ENCODE assay signal across 10 mouse cellular contexts in the genomic region with DNA sequence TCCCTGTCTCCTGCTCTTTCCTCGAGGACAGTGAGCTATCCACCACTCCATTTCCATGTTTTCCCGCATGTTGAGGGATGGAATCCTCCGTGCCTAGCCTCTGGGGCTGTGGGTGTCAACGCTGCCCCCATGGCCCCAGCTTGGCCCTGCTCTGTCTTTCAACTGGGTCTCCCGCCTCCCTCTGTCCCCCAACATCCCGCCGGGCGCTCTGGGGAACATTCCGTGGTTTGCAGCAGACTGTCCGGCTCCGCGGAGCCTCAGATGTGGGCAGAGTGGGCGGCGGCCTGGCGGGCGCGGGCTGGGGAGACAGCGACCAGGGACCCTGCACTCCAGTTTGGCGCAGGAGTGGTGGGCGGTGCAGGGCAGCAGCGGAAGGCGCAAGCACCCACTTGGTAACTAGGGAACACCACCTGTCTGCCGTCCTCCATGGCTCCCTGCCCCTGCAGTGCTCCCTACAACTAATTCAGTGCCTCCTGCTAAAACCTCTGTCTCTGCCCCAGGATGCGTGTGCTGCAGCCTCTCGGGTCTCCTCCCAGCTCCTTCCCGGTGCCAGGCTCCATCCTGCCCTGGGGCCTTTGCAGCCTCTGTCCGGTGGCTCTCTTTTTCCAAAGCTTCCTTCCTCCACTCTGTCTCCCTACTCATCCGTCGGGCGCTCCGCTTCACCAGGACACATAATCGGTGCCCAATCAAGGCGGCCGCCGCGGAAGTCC. TPM values are rescaled to one million over a fixed set of nuclear protein-coding genes. Genes with fewer than 3 reads are reported as not detected.
DNase-seq lines count a peak whose midpoint lies in the region; ATAC-seq lines count a peak whose summit lies in the region.
"Had no signal": no experiment of that assay in that cellular context is flagged by ENCODE, and none has a peak within 500 bp of the region (broad histone marks: within the 10 kb centered on the region; RNA-seq: fewer than 3 reads in every experiment).

No protein-coding gene starts in this region.

- H3K4me1 ChIP-seq in heart, embryonic 15.5 days (replicated peaks): peaks cover 11% of the 10 kb centered on the region
- H3K4me1 ChIP-seq in megakaryocyte, embryonic 14.5 days: peaks cover 33% of the 10 kb centered on the region
- peaks cover 10% of the 10 kb centered on the region; the same call in 1 of the 2 replicates for H3K4me1 ChIP-seq in limb, embryonic 13.5 days

- H3K4me3 ChIP-seq in heart, embryonic 15.5 days: peak overlapping the region; percentile 8; the same call in 1 of the 2 replicates
- peak overlapping the region; percentile 78 for H3K4me3 ChIP-seq in megakaryocyte, embryonic 14.5 days (replicated peaks)
- H3K4me3 ChIP-seq in limb, embryonic 13.5 days: peak overlapping the region; percentile 12; the same call in 1 of the 2 replicates

- ATAC-seq in heart, embryonic 15.5 days (replicated peaks; ENCODE audit: insufficient number of reproducible peaks, insufficient read depth, low FRiP score, low read depth): no peak
- no peak for ATAC-seq in megakaryocyte, adult 5-6 weeks (ENCODE audit: poor library complexity, severe bottlenecking)
- ATAC-seq in limb, embryonic 13.5 days (ENCODE audit: low FRiP score, low read depth): 0 out of 2 replicates have a peak, but pooled peaks have one; percentile 6
- no peak for ATAC-seq in erythroid progenitor cell, adult 5-6 weeks (replicated peaks; ENCODE audit: low FRiP score, poor library complexity, severe bottlenecking)

- H3K36me3 ChIP-seq in heart, embryonic 15.5 days: no peaks in the 10 kb centered on the region
- no peaks in the 10 kb centered on the region for H3K36me3 ChIP-seq in megakaryocyte, embryonic 14.5 days (replicated peaks; ENCODE audit: low read length)
- H3K36me3 ChIP-seq in limb, embryonic 13.5 days: no peaks in the 10 kb centered on the region

- 8% methylated on average over 36 of the region's 36 CpGs for WGBS in heart, embryonic 15.5 days
- WGBS in limb, embryonic 13.5 days: 9% methylated on average over 36 of the region's 36 CpGs

- peaks cover 78% of the 10 kb centered on the region for H3K27me3 ChIP-seq in heart, embryonic 15.5 days
- peaks cover 72% of the 10 kb centered on the region for H3K27me3 ChIP-seq in megakaryocyte, embryonic 14.5 days (replicated peaks)
- H3K27me3 ChIP-seq in limb, embryonic 13.5 days: peaks cover 72% of the 10 kb centered on the region

- no peak for DNase-seq in heart, postnatal 14 days
- peak; percentile 77 for DNase-seq in Muller cell, postnatal 12 days (ENCODE audit: inconsistent ontology term)
- no peak for DNase-seq in lung, postnatal 25 days (ENCODE audit: low spot score)
- DNase-seq: retina, postnatal 1 day had no signal

- intact Hi-C loops in heart, postnatal 14 days (cut with DNase I): no loop called here

- H3K9me3 ChIP-seq in heart, embryonic 15.5 days (replicated peaks): no peaks in the 10 kb centered on the region
- no peaks in the 10 kb centered on the region for H3K9me3 ChIP-seq in megakaryocyte, embryonic 14.5 days
- no peaks in the 10 kb centered on the region for H3K9me3 ChIP-seq in limb, embryonic 13.5 days

- H3K4me2 ChIP-seq in heart, embryonic 15.5 days: 0 out of 2 replicates have a peak overlapping the region, but pooled peaks have one; percentile 1
- peak overlapping the region; percentile 23; the same call in 1 of the 2 replicates for H3K4me2 ChIP-seq in limb, embryonic 13.5 days (replicated peaks)

- no peak overlapping the region for H3K27ac ChIP-seq in heart, embryonic 15.5 days
- H3K27ac ChIP-seq in limb, embryonic 13.5 days: no peak overlapping the region

- 0 out of 2 replicates have a peak overlapping the region, but pooled peaks have one; percentile 14 for H3K9ac ChIP-seq in heart, embryonic 15.5 days
- H3K9ac ChIP-seq in limb, embryonic 13.5 days: peak overlapping the region; percentile 50

RNA-seq across cellular contexts. Expression of gene Nfic, which starts 3.0 kb away (rescaled TPM):
- polyA plus RNA-seq in heart, embryonic 15.5 days (2015; fragmentation: Nextera tagmentation; extraction: Ambion mirVana): 60.9 and 71.2 TPM in 2 replicates
- total RNA-seq in heart, postnatal 14 days (2021): 100 to 1,000 TPM; 133 TPM
- polyA plus RNA-seq in megakaryocyte, embryonic 14.5 days (2012; ENCODE audit: insufficient read depth, low replicate concordance): 184 and 257 TPM in 2 replicates
- total RNA-seq in megakaryocyte, adult 5-6 weeks (2015): 51.4 and 54.5 TPM in 2 replicates
- total RNA-seq in megakaryocyte, adult 5-6 weeks (2017): 6.2 and 8.6 TPM in 2 replicates
- 77.2 and 82.8 TPM in 2 replicates for polyA plus RNA-seq in limb, embryonic 13.5 days (2015; fragmentation: Nextera tagmentation; extraction: Ambion mirVana)
- total RNA-seq in erythroid progenitor cell, adult 5-6 weeks (2015; ENCODE audit: low replicate concordance): 10.1 and 15.1 TPM in 2 replicates
- 0.45 and 0.90 TPM in 2 replicates for total RNA-seq in erythroid progenitor cell, adult 5-6 weeks (2017; ENCODE audit: low replicate concordance)

RNA-seq across cellular contexts. Expression of gene Celf5, which starts 30.1 kb away (rescaled TPM):
- polyA plus RNA-seq in heart, embryonic 15.5 days (2015; fragmentation: Nextera tagmentation; extraction: Ambion mirVana): 0.08 and 0.41 TPM in 2 replicates
- under 1 TPM; 0.15 to 0.19 TPM for total RNA-seq in heart, postnatal 14 days (2021)
- polyA plus RNA-seq in megakaryocyte, embryonic 14.5 days (2012; ENCODE audit: insufficient read depth, low replicate concordance): 1.3 and 3.3 TPM in 2 replicates
- not detected in 2 replicates for total RNA-seq in megakaryocyte, adult 5-6 weeks (2015)
- total RNA-seq in megakaryocyte, adult 5-6 weeks (2017): 0.24 TPM in 1 of 2 replicates, not detected in the other
- polyA plus RNA-seq in limb, embryonic 13.5 days (2015; fragmentation: Nextera tagmentation; extraction: Ambion mirVana): 1.6 TPM in 2 replicates
- not detected in 2 replicates for total RNA-seq in erythroid progenitor cell, adult 5-6 weeks (2015; ENCODE audit: low replicate concordance)
- not detected in 2 replicates for total RNA-seq in erythroid progenitor cell, adult 5-6 weeks (2017; ENCODE audit: low replicate concordance)
- total RNA-seq: megakaryocyte-erythroid progenitor cell, adult 5-6 weeks had no signal

RNA-seq across cellular contexts. Expression of gene Ncln, which starts 43.8 kb away (rescaled TPM):
- 43.6 and 63.4 TPM in 2 replicates for polyA plus RNA-seq in heart, embryonic 15.5 days (2015; fragmentation: Nextera tagmentation; extraction: Ambion mirVana)
- 10 to 100 TPM; 55.4 to 62.0 TPM for total RNA-seq in heart, postnatal 14 days (2021)
- polyA plus RNA-seq in megakaryocyte, embryonic 14.5 days (2012; ENCODE audit: insufficient read depth, low replicate concordance): 145 and 508 TPM in 2 replicates
- total RNA-seq in megakaryocyte, adult 5-6 weeks (2015): 55.8 and 62.8 TPM in 2 replicates
- total RNA-seq in megakaryocyte, adult 5-6 weeks (2017): 72.4 and 76.3 TPM in 2 replicates
- 98.0 and 102 TPM in 2 replicates for polyA plus RNA-seq in limb, embryonic 13.5 days (2015; fragmentation: Nextera tagmentation; extraction: Ambion mirVana)
- total RNA-seq in erythroid progenitor cell, adult 5-6 weeks (2015; ENCODE audit: low replicate concordance): 8.6 and 37.7 TPM in 2 replicates
- total RNA-seq in erythroid progenitor cell, adult 5-6 weeks (2017; ENCODE audit: low replicate concordance): 8.7 and 27.1 TPM in 2 replicates

RNA-seq across cellular contexts. Expression of gene S1pr4, which starts 47.5 kb away (rescaled TPM):
- polyA plus RNA-seq in heart, embryonic 15.5 days (2015; fragmentation: Nextera tagmentation; extraction: Ambion mirVana): 0.47 and 1.5 TPM in 2 replicates
- 1 to 10 TPM in 1 of 2 experiments, under 1 TPM in 1; 0.96 to 1.2 TPM for total RNA-seq in heart, postnatal 14 days (2021)
- 7.4 and 9.1 TPM in 2 replicates for polyA plus RNA-seq in megakaryocyte, embryonic 14.5 days (2012; ENCODE audit: insufficient read depth, low replicate concordance)
- total RNA-seq in megakaryocyte, adult 5-6 weeks (2015): 22.8 and 23.9 TPM in 2 replicates
- total RNA-seq in megakaryocyte, adult 5-6 weeks (2017): 28.1 and 29.3 TPM in 2 replicates
- 0.28 and 0.53 TPM in 2 replicates for polyA plus RNA-seq in limb, embryonic 13.5 days (2015; fragmentation: Nextera tagmentation; extraction: Ambion mirVana)
- 2.2 and 5.4 TPM in 2 replicates for total RNA-seq in erythroid progenitor cell, adult 5-6 weeks (2015; ENCODE audit: low replicate concordance)
- 2.3 and 3.7 TPM in 2 replicates for total RNA-seq in erythroid progenitor cell, adult 5-6 weeks (2017; ENCODE audit: low replicate concordance)

RNA-seq across cellular contexts. Expression of gene Smim24, which starts 59.5 kb away (rescaled TPM):
- polyA plus RNA-seq in heart, embryonic 15.5 days (2015; fragmentation: Nextera tagmentation; extraction: Ambion mirVana): 3.9 and 4.1 TPM in 2 replicates
- 1 to 10 TPM; 1.9 to 2.0 TPM for total RNA-seq in heart, postnatal 14 days (2021)
- polyA plus RNA-seq in megakaryocyte, embryonic 14.5 days (2012; ENCODE audit: insufficient read depth, low replicate concordance): 4.4 TPM in 1 of 2 replicates, not detected in the other
- total RNA-seq in megakaryocyte, adult 5-6 weeks (2015): 30.6 and 34.0 TPM in 2 replicates
- total RNA-seq in megakaryocyte, adult 5-6 weeks (2017): 6.5 and 11.5 TPM in 2 replicates
- 4.2 and 4.7 TPM in 2 replicates for polyA plus RNA-seq in limb, embryonic 13.5 days (2015; fragmentation: Nextera tagmentation; extraction: Ambion mirVana)
- 5.4 and 7.5 TPM in 2 replicates for total RNA-seq in erythroid progenitor cell, adult 5-6 weeks (2015; ENCODE audit: low replicate concordance)
- 4.2 TPM in 1 of 2 replicates, not detected in the other for total RNA-seq in erythroid progenitor cell, adult 5-6 weeks (2017; ENCODE audit: low replicate concordance)

Comparison
In these comparisons a context has a peak if more than half of its experiments do, and no peak if none do; other contexts are left out.
1. H3K4me3 ChIP-seq: peak in every context shown above with its lines; median percentile 78 in megakaryocyte, embryonic 14.5 days; 12 in limb, embryonic 13.5 days; 8 in heart, embryonic 15.5 days.